Mouse (Mus musculus) frontal cortex, postnatal 36 days (tissue): ENCODE results near the gene Ttc26.

Experiments used
- DNase-seq, 2 experiments: peaks; one replicate each; pipeline ENCODE4 v3.0.0; 2022; ENCODE audit warnings: low spot score in 2 of 2

Ttc26 gene

DNA sequence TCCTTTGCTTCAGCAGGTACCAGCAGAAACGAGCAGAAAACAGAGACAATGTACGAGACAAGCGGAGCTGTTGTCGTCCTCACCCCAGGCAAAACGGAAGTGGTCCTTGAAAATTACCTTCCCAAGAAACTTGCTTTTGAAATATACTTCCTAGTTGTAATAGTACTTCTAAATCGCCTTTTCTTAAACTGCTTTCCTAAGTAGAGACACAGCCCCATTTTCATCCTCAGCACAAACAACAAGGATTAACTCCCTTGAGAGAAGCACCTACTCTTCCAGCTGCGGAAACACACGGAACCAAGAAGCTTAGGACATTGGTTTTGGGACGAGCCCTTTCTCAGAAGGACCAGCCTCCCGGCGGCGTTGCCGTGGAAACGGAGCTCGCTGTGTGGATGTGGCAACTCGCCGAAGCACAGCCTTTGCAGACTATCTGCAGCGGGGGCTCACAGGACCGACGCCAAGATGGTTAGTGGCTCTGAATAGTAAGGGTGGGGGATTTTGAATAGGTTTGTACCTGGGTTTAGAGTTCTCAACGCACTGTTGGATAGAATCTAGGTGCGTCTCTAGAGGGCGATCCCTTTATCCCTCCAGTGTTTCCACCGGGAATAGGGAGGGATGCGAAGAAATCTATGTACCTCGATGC, at the start of gene Ttc26:
Ttc26 (plus strand) TSS at position 341 of the 643 bp plus-strand sequence.
- peak; percentile 85 to 86 for DNase-seq

GRCm38 (mm10) chr6:38335264-38335663, 46.0 kb upstream of the Ttc26 start:
- no peak for DNase-seq

GRCm38 (mm10) chr6:38337166-38337705, 44.0 kb upstream of the Ttc26 start:
- no peak for DNase-seq

DNA sequence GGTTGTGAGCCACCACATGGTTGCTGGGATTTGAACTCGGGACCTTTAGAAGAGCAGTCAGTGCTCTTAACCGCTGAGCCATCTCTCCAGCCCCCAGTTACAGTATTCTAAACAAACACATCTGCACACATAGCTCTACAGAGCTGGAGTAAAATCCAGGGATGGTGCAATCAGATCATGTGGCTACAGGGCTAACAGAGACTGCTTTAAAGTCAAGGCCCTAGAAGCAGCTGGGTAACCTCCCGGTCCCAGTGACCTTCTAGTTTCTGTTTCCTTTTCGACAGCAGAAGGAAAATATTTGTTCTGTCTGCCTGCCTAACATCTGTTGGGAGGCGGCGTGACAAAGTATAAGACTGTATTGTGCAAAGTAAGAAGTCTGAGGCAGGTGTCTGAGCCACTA, 43.3 kb upstream of the Ttc26 start:
- no peak for DNase-seq

DNA sequence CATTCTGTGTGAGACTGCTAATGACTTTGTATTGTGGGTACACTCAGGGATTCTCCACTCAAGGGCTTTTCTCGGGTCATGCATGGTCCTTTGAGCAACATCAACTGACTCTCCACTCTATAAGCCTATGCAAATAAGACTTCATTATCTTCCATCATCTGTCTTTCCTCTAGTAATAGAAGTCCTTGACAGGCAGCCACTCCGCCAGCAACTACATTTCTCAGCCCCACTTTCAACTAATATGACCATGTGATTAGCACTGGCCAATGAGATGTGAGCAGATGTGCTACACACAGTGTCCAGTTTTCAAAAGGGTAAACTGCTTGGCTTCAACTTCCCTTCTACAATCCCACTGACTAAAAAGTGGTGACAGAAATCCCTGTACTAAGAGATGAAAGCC, 42.2 kb upstream of the Ttc26 start:
- DNase-seq, result no peak

- DNase-seq, result no peak
Observed at GRCm38 (mm10) chr6:38341751-38342665, 39.3 kb upstream of the Ttc26 start.

DNA sequence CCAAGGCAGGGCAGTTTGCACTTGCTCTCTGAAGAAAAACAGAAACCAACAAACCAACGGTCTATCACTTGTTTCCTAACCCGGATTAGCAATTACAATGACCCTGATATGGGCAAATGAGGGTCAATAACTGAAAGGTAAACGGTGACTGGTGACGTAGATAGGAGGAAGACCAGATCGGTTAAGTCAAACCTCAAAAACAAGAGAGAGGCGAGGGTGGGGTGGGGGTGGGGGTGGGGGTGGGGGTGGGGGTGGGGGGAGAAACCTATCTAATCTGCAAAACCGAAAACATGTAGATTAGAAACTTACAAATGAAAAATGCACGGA, 38.6 kb upstream of the Ttc26 start:
- no peak for DNase-seq

DNA sequence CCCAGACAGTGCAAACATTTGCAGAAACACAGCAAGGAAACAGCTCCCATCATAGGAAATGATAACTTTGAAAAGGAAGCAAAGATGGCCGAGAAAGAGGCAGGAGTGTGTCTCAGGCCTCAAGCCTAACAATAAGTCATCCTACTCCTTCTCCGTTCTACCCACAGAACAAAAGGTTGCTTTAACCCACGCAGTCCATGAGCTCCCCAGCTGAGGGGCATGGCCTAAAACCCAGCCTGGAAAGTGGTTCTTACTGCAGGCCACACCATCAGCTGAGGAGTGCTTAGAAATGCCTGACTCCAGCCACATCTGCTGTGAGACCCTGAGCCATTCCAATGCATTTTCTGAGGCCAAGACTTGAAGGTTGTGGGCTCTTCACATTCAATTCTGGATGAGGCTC, 37.7 kb upstream of the Ttc26 start:
- no peak for DNase-seq

- DNase-seq, result no peak
Observed at GRCm38 (mm10) chr6:38344006-38344670, 37.1 kb upstream of the Ttc26 start.

GRCm38 (mm10) chr6:38345796-38346195, 35.5 kb upstream of the Ttc26 start:
- DNase-seq, result no peak

DNA sequence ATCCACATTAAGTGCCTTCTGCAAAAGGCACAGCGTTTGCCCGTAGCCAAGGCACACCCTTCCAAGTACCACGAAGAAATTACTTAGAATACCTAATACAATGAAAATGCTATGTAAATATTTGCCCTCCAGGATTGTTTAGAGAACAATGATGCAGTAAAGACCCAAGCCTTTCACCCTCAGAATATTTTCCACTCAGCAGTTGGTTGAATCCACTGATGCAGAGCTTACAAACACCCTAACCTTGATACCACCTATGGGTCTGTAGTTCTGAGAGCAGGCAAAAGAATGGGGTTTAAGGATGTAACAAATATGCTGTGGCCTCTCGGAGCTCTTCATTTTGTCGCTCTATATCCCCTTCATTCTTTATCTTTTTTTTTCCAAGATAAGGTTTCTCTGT, 33.4 kb upstream of the Ttc26 start:
- no peak for DNase-seq

- DNase-seq, result no peak
Observed at GRCm38 (mm10) chr6:38348811-38349453, 32.3 kb upstream of the Ttc26 start.

GRCm38 (mm10) chr6:38349806-38350205, 31.5 kb upstream of the Ttc26 start:
- DNase-seq, result no peak

GRCm38 (mm10) chr6:38351930-38352329, 29.3 kb upstream of the Ttc26 start:
- DNase-seq, result no peak

GRCm38 (mm10) chr6:38352451-38352850, 28.8 kb upstream of the Ttc26 start:
- no peak for DNase-seq

DNA sequence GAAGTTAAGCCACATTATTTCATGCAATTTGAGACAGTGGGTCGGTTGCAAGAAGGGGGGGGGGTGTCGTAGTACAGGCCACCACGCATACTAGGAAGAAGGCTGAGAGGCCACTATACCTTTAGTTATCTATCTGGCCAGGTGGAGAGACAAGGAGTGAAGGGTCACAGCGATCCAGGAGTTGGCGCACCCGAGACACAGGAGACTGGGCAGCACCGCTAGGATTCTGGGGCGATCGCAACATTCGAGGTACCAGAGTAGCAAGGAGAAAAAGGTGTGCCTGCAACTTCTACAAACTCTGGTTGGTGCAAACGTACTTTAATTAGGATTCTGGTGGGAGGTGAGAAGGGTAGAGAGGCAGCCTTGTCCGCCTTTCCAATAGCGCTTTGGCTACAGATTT, 28.1 kb upstream of the Ttc26 start:
- no peak for DNase-seq

DNA sequence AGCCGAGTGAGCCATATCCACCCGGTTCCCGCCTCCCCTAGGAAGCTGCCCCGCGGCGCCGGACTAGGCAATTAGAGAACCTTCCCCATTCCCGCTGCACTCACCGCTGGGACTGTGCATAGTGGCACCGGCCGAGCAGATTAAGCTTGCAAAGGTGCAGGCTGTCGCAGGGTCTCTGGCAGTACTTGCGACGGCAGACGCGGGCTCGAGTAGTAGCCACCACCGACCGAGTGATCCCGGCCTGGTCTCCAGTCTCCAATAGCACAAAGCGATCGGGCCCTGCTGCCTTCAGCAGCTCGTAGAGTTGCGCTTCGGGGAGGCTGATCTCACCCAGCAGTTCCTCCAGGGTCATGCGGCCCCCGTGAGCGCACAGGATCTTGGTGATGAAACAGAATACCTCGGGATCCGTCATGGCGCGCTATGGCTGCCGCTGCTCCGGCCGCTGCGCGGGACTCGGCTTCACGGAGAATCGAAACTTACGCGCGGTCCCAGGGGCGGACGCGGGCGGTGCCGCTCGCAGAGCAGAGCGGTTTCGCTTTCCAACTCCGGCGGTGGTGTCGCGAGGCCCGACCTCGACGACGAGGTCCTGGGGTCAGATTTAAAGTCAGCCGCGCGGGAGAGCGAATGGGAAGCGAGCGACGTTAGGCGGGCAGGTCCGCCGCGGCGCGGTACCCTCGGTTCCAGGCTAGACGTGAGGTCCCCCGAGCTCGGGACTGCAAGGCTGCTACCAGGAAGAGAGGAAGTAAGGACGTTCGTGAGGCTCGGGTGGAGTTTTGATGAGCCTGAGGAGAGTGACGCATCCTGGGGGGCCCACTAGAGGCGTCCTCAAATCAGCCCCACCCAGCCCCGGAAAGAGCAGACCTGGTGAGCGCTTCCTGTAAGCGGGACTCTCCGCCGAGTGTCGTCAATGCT, 27.2 kb upstream of the Ttc26 start, which contains the start of gene Zc3hav1:
Zc3hav1 (minus strand) TSS at position 793 of the 912 bp plus-strand sequence.
- DNase-seq, result peak; percentile 17 to 20

GRCm38 (mm10) chr6:38354723-38355353, 26.4 kb upstream of the Ttc26 start:
- DNase-seq, result no peak

- no peak for DNase-seq
Observed at GRCm38 (mm10) chr6:38355354-38355823, 25.9 kb upstream of the Ttc26 start.

GRCm38 (mm10) chr6:38355862-38356261, 25.4 kb upstream of the Ttc26 start:
- no peak for DNase-seq
